Mouse (Mus musculus) midbrain, embryonic 16.5 days (tissue): ENCODE results near the gene Slc1a5. TPM values are rescaled to one million over a fixed set of nuclear protein-coding genes. Genes with fewer than 3 reads are reported as not detected.

Experiments
- ATAC-seq: fragments of 200-750 bp; cut with Nextera tagmentation; 2 replicates; pipeline ENCODE4 v1.8.0; 2017; ENCODE audit warnings: moderate TSS enrichment
- H3K27ac ChIP-seq: fragments of 300-500 bp; sonication (generic); 2 replicates; pipeline ENCODE4 v1.5.1; 2014; ENCODE audit warnings: mild to moderate bottlenecking, low read length, mixed read lengths
- H3K27me3 ChIP-seq: fragments of 300-500 bp; sonication (generic); 2 replicates; pipeline ENCODE4 v1.6.1; 2014; ENCODE audit warnings: low read depth, low read length, mixed read lengths; ENCODE audit not compliant: control insufficient read depth, insufficient read depth
- H3K36me3 ChIP-seq: fragments of 300-500 bp; sonication (generic); 2 replicates; pipeline ENCODE4 v1.6.1; 2014; ENCODE audit warnings: mild to moderate bottlenecking, low read length, moderate library complexity, mixed read lengths; ENCODE audit not compliant: control insufficient read depth, insufficient read depth
- H3K4me1 ChIP-seq: fragments of 300-500 bp; sonication (generic); 2 replicates; pipeline ENCODE4 v1.6.1; 2014; ENCODE audit warnings: mild to moderate bottlenecking, low read length, mixed read lengths; ENCODE audit not compliant: control insufficient read depth, insufficient read depth
- H3K4me2 ChIP-seq: fragments of 300-500 bp; sonication (generic); 2 replicates; pipeline ENCODE4 v1.6.1; 2014; ENCODE audit warnings: mild to moderate bottlenecking, low read length, mixed read lengths
- H3K4me3 ChIP-seq: fragments of 300-500 bp; sonication (generic); 2 replicates; pipeline ENCODE4 v1.5.1; 2014; ENCODE audit warnings: low read depth, mild to moderate bottlenecking, low read length, moderate library complexity, mixed read lengths
- H3K9ac ChIP-seq: fragments of 300-500 bp; sonication (generic); 2 replicates; pipeline ENCODE4 v1.6.1; 2014; ENCODE audit warnings: low read depth, low read length, mixed read lengths
- H3K9me3 ChIP-seq: fragments of 300-500 bp; sonication (generic); replicated peaks from 2 replicates; pipeline ENCODE4 v1.6.1; 2014; ENCODE audit warnings: mild to moderate bottlenecking, low read length, mixed read lengths; ENCODE audit not compliant: control insufficient read depth, poor library complexity, severe bottlenecking
- WGBS: fragments of 180-500 bp; shearing (Covaris S2); extraction: QIAGEN DNeasy Blood & Tissue Kit; methylation state at CpG from one replicate; pipeline ENCODE4 v1.1.7; 2014; 5-methylcytosine and 5-hydroxymethylcytosine counted together
- polyA plus RNA-seq: library from polyadenylated mRNA; unstranded; fragments of >200 nt; fragmentation: Nextera tagmentation; extraction: Ambion mirVana; gene quantifications from 2 replicates; pipeline ENCODE4 v1.2.1, GENCODE M21; 2015

Slc1a5 gene
- polyA plus RNA-seq, 1 experiment from 2014 or later = 10.7 TPM

GRCm38 (mm10) chr7:16780076-16780475, 1.1 kb upstream of the Slc1a5 start:
- peaks cover 13% of the 10 kb centered on the region; the same call in 1 of the 2 replicates for H3K4me1 ChIP-seq
- H3K27ac ChIP-seq = no peak overlapping the region
- H3K9ac ChIP-seq = no peak overlapping the region
- 74% methylated on average over 5 of the region's 5 CpGs for WGBS
- no peaks in the 10 kb centered on the region for H3K9me3 ChIP-seq
- no peak overlapping the region for H3K4me2 ChIP-seq
- ATAC-seq = no peak
- H3K36me3 ChIP-seq = no peaks in the 10 kb centered on the region
- H3K4me3 ChIP-seq = no peak overlapping the region
- no peaks in the 10 kb centered on the region for H3K27me3 ChIP-seq

GRCm38 (mm10) chr7:16781555-16781815, 345 bp downstream of the Slc1a5 start:
- H3K9me3 ChIP-seq = no peaks in the 10 kb centered on the region
- peak overlapping the region; percentile 99 for H3K4me2 ChIP-seq
- H3K27me3 ChIP-seq = no peaks in the 10 kb centered on the region
- H3K27ac ChIP-seq = no peak overlapping the region
- H3K4me1 ChIP-seq = peaks cover 13% of the 10 kb centered on the region; the same call in 1 of the 2 replicates
- peak overlapping the region; percentile 66 for H3K9ac ChIP-seq
- peak; percentile 50; the same call in 1 of the 2 replicates for ATAC-seq
- peak overlapping the region; percentile 57 for H3K4me3 ChIP-seq
- H3K36me3 ChIP-seq = no peaks in the 10 kb centered on the region
- under 1% methylated on average over 10 of the region's 10 CpGs for WGBS

GRCm38 (mm10) chr7:16781816-16782554, 845 bp downstream of the Slc1a5 start:
- H3K9me3 ChIP-seq = no peaks in the 10 kb centered on the region
- H3K4me2 ChIP-seq = peak overlapping the region; percentile 99
- H3K9ac ChIP-seq = peak overlapping the region; percentile 66
- peak overlapping the region; percentile 57 for H3K4me3 ChIP-seq
- under 1% methylated on average over 59 of the region's 60 CpGs for WGBS
- H3K36me3 ChIP-seq = no peaks in the 10 kb centered on the region
- no peak overlapping the region for H3K27ac ChIP-seq
- peaks cover 13% of the 10 kb centered on the region; the same call in 1 of the 2 replicates for H3K4me1 ChIP-seq
- peak; percentile 18 for ATAC-seq
- H3K27me3 ChIP-seq = no peaks in the 10 kb centered on the region

GRCm38 (mm10) chr7:16782555-16783125, 1.5 kb downstream of the Slc1a5 start:
- H3K4me3 ChIP-seq = peak overlapping the region; percentile 57
- H3K36me3 ChIP-seq = no peaks in the 10 kb centered on the region
- 5% methylated on average over 11 of the region's 11 CpGs for WGBS
- ATAC-seq = no peak
- peak overlapping the region; percentile 99 for H3K4me2 ChIP-seq
- H3K27me3 ChIP-seq = no peaks in the 10 kb centered on the region
- peak overlapping the region; percentile 66 for H3K9ac ChIP-seq
- H3K9me3 ChIP-seq = no peaks in the 10 kb centered on the region
- peaks cover 13% of the 10 kb centered on the region; the same call in 1 of the 2 replicates for H3K4me1 ChIP-seq
- no peak overlapping the region for H3K27ac ChIP-seq

- Histone ChIP-seq H3K4me2 (peak overlapping the region; percentile 99), H3K4me1 (peaks cover 13% of the 10 kb centered on the region; the same call in 1 of the 2 replicates), H3K27me3 (no peaks in the 10 kb centered on the region), H3K27ac (no peak overlapping the region), H3K36me3 (no peaks in the 10 kb centered on the region), H3K9me3 (no peaks in the 10 kb centered on the region), H3K4me3 (no peak overlapping the region), H3K9ac (no peak overlapping the region)
- no peak for ATAC-seq
- WGBS = 19% methylated on average over 10 of the region's 10 CpGs
Measured at GRCm38 (mm10) chr7:16783224-16783688, 2.1 kb downstream of the Slc1a5 start.

- H3K4me1 ChIP-seq = peaks cover 13% of the 10 kb centered on the region; the same call in 1 of the 2 replicates
- H3K4me2 ChIP-seq = peak overlapping the region; percentile 99
- no peak overlapping the region; the same call in 1 of the 2 replicates for H3K9ac ChIP-seq
- no peak overlapping the region for H3K4me3 ChIP-seq
- no peak overlapping the region for H3K27ac ChIP-seq
- no peaks in the 10 kb centered on the region for H3K9me3 ChIP-seq
- 41% methylated on average over 17 of the region's 17 CpGs for WGBS
- ATAC-seq = no peak
- H3K36me3 ChIP-seq = no peaks in the 10 kb centered on the region
- no peaks in the 10 kb centered on the region for H3K27me3 ChIP-seq
Measured at GRCm38 (mm10) chr7:16783758-16784415, 2.7 kb downstream of the Slc1a5 start.

GRCm38 (mm10) chr7:16784498-16784976, 3.4 kb downstream of the Slc1a5 start:
- WGBS = 57% methylated on average over 10 of the region's 10 CpGs

GRCm38 (mm10) chr7:16785541-16786083, 4.5 kb downstream of the Slc1a5 start:
- 83% methylated on average over 8 of the region's 8 CpGs for WGBS
- H3K36me3 ChIP-seq = no peaks in the 10 kb centered on the region
- H3K4me3 ChIP-seq = no peak overlapping the region
- H3K9me3 ChIP-seq = no peaks in the 10 kb centered on the region
- H3K27me3 ChIP-seq = no peaks in the 10 kb centered on the region
- peaks cover 12% of the 10 kb centered on the region; the same call in 1 of the 2 replicates for H3K4me1 ChIP-seq
- no peak overlapping the region for H3K4me2 ChIP-seq
- no peak overlapping the region for H3K27ac ChIP-seq
- ATAC-seq = no peak
- H3K9ac ChIP-seq = no peak overlapping the region

More at GRCm38 (mm10) chr7:16784498-16784976, 3.4 kb downstream of the Slc1a5 start:
- Histone ChIP-seq H3K4me1 (peaks cover 13% of the 10 kb centered on the region; the same call in 1 of the 2 replicates), H3K36me3 (no peaks in the 10 kb centered on the region), H3K27me3 (no peaks in the 10 kb centered on the region), H3K4me2 (no peak overlapping the region), H3K4me3 (no peak overlapping the region), H3K27ac (no peak overlapping the region), H3K9me3 (no peaks in the 10 kb centered on the region), H3K9ac (no peak overlapping the region)
- no peak for ATAC-seq
